Mouse (Mus musculus) limb, embryonic 12.5 days (tissue): ENCODE measurements around the gene Zfp583. TPM values are rescaled to one million over a fixed set of nuclear protein-coding genes. Genes with fewer than 3 reads are reported as not detected.
"Not testable (repeated sequence)": the region's sequence is repeated elsewhere in the genome, so short reads cannot be mapped to it uniquely, and the experiment has no call there.

ENCODE experiments used
- ATAC-seq: fragments of 200-750 bp; cut with Nextera tagmentation; 2 replicates; pipeline ENCODE4 v1.8.0; 2017; ENCODE audit warnings: low read depth, moderate TSS enrichment; ENCODE audit not compliant: insufficient number of reproducible peaks, insufficient read depth, low FRiP score, low TSS enrichment
- H3K27ac ChIP-seq: fragments of 300-500 bp; sonication (generic); 2 replicates; pipeline ENCODE4 v1.5.1; 2016; ENCODE audit warnings: mild to moderate bottlenecking, moderate library complexity
- H3K27me3 ChIP-seq: fragments of 300-500 bp; sonication (generic); 2 replicates; pipeline ENCODE4 v1.6.1; 2016; ENCODE audit warnings: mild to moderate bottlenecking, moderate library complexity
- H3K36me3 ChIP-seq: fragments of 300-500 bp; sonication (generic); 2 replicates; pipeline ENCODE4 v1.6.1; 2016; ENCODE audit warnings: mild to moderate bottlenecking, moderate library complexity
- H3K4me1 ChIP-seq: fragments of 300-500 bp; sonication (generic); replicated peaks from 2 replicates; pipeline ENCODE4 v1.6.1; 2016
- H3K4me2 ChIP-seq: fragments of 300-500 bp; sonication (generic); 2 replicates; pipeline ENCODE4 v1.6.1; 2016; ENCODE audit warnings: mild to moderate bottlenecking, moderate library complexity
- H3K4me3 ChIP-seq: fragments of 300-500 bp; sonication (generic); replicated peaks from 2 replicates; pipeline ENCODE4 v1.5.1; 2016; ENCODE audit warnings: mild to moderate bottlenecking
- H3K9ac ChIP-seq: fragments of 300-500 bp; sonication (generic); replicated peaks from 2 replicates; pipeline ENCODE4 v1.6.1; 2016; ENCODE audit warnings: mild to moderate bottlenecking, moderate library complexity
- H3K9me3 ChIP-seq: fragments of 300-500 bp; sonication (generic); 2 replicates; pipeline ENCODE4 v1.6.1; 2016; ENCODE audit warnings: mild to moderate bottlenecking, moderate library complexity
- WGBS: fragments of 180-500 bp; shearing (Covaris S2); methylation state at CpG from one replicate; pipeline ENCODE4 v1.1.7; 2016; 5-methylcytosine and 5-hydroxymethylcytosine counted together
- polyA plus RNA-seq: library from polyadenylated mRNA; unstranded; fragments of >200 nt; fragmentation: Nextera tagmentation; extraction: Ambion mirVana; gene quantifications from 2 replicates; pipeline ENCODE4 v1.2.1, GENCODE M21; 2016

The Zfp583 gene
- 8.2 and 8.8 TPM in 2 replicates for polyA plus RNA-seq

DNA sequence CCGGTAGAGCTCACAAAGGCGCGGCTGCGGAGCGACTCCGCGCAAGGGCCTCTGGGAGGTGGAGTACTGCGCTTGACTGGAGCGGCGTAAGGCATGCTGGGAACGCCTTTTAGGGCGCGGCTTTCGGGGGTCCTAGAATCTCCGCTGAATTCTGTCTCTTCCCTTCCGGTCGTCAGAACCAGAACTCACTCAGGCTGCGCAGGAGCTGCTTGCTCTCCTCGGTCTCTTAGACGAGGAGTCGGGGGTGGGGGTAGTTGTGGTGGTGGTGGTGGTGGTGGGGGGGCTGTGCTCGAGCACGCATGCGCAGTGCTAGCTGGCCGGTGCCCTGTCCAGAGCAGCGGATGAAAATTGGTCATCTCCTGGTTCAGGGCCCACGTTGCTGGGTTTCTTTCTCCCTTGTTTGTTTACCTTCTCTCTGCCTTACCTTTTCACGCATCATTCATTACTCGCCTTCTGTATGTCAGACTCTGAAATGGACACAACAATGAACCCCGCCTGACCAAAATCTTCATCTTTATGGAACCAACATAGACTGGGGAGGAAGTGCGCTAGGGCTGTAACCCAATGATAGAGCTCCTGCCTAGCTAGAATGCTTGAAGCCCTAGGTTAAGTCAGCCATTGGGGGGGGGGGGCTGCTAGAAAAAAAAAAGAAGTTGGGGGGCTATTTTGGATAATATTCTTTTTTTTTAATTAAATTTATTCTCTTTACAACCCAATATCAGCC, at the start of gene Zfp583:
Gene Zfp583 (minus strand): TSS at position 53 of the 724 bp plus-strand sequence.
- 4% methylated on average over 31 of the region's 31 CpGs for WGBS
- Histone ChIP-seq H3K9ac (peak within 1 kb of the TSS; percentile 77), H3K4me1 (peaks cover 8% of the 10 kb centered on the region), H3K36me3 (peaks cover 17% of the 10 kb centered on the region), H3K4me3 (peak within 1 kb of the TSS; percentile 58), H3K4me2 (peak within 1 kb of the TSS; percentile 72), H3K27me3 (no peaks in the 10 kb centered on the region), H3K9me3 (no peaks in the 10 kb centered on the region), H3K27ac (peak within 1 kb of the TSS; percentile 81)
- ATAC-seq: peak; percentile 85

DNA sequence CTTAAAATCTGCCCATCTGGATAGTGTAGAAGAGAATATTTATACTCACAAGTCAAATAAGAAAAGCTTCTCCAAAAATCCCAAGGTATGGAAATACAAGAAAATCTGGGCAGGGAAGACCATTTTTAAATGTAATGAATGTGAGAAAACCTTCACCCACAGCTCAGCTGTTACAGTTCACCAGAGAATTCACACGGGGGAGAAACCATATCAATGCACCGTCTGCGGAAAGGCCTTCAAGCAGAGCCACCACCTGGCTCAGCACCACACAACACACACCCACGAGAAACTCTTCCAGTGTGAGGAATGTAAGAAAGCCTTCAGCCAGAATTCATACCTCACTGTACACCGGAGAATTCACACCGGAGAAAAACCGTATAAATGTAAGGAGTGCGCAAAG, 47.4 kb upstream of the Zfp583 start:
- no peak overlapping the region for H3K9ac ChIP-seq
- no peak overlapping the region for H3K27ac ChIP-seq
- H3K27me3 ChIP-seq: no peaks in the 10 kb centered on the region
- no peak for ATAC-seq
- no peaks in the 10 kb centered on the region for H3K9me3 ChIP-seq
- 91% methylated on average over 8 of the region's 8 CpGs for WGBS
- no peaks in the 10 kb centered on the region; the same call in 1 of the 2 replicates for H3K4me1 ChIP-seq
- no peak overlapping the region for H3K4me3 ChIP-seq
- no peak overlapping the region for H3K4me2 ChIP-seq
- peaks cover 4% of the 10 kb centered on the region; the same call in 1 of the 2 replicates for H3K36me3 ChIP-seq

DNA sequence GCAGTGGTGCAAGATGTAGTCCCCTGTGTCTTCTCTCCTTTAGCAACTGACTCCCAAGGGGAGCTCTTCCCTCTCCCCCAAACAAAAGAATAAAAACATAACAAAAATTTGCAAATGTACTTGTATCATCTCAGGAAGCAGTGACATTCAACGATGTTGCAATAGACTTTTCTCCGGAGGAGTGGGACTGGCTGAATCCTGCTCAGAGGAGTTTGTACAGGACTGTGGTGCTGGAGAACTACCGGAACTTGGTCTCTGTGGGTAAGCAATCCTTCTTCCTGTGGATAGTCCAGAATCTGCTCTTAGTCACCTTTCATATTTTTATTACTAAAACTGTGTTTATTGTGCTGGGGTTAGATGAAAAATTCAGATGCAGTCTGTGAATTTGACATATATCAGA, 41.9 kb upstream of the Zfp583 start:
- Histone ChIP-seq H3K4me3 (no peak overlapping the region), H3K27me3 (no peaks in the 10 kb centered on the region), H3K36me3 (no peaks in the 10 kb centered on the region), H3K9me3 (no peaks in the 10 kb centered on the region), H3K27ac (no peak overlapping the region), H3K9ac (no peak overlapping the region), H3K4me1 (no peaks in the 10 kb centered on the region), H3K4me2 (no peak overlapping the region)
- WGBS: 92% methylated on average over 3 of the region's 3 CpGs
- ATAC-seq: no peak

DNA sequence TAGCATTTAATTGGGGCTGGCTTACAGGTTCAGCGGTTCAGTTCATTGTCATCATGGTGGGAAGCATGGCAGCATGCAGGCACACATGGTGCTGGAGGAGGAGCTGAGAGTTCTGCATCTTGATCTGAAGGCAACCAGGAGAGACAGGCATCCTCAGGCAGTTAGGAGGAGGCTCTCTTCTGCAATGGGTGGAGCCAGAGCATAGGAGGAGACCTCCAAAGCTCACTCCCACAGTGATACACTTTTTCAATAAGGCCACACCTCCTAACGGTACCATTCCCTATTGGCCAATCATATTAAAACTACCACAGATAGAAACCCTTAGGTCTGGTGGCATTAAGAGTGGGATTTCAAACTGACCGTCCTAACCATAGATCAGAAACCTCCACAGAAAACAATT, 38.4 kb upstream of the Zfp583 start:
- Histone ChIP-seq H3K4me2 (no peak overlapping the region), H3K36me3 (no peaks in the 10 kb centered on the region), H3K4me1 (no peaks in the 10 kb centered on the region), H3K9me3 (no peaks in the 10 kb centered on the region), H3K27me3 (no peaks in the 10 kb centered on the region), H3K27ac (no peak overlapping the region), H3K9ac (no peak overlapping the region), H3K4me3 (no peak overlapping the region)
- ATAC-seq: no peak
- WGBS: 81% methylated on average over 3 of the region's 3 CpGs

DNA sequence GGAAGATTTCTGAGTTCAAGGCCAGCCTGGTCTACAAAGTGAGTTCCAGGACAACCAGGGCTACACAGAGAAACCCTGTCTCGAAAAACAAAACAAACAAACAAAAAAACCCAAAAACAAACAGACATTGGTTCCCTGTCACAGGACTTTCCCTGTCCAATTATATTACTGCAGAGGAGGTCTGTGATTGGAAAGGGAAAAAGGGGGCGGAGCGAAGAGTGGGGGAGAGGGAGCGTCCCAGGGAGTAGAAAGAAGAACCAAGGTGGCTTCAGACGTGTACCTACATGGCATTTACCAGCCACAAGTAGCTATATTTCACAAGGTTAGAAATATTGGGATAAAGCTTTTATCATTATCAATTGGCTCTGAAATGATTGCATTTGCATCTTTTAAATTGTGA, 37.1 kb upstream of the Zfp583 start:
- ATAC-seq, H3K36me3 ChIP-seq, H3K4me2 ChIP-seq, H3K9ac ChIP-seq, H3K4me1 ChIP-seq, H3K9me3 ChIP-seq, H3K27me3 ChIP-seq, H3K27ac ChIP-seq, H3K4me3 ChIP-seq: not testable (repeated sequence)
- WGBS: 81% methylated on average over 5 of the region's 5 CpGs

DNA sequence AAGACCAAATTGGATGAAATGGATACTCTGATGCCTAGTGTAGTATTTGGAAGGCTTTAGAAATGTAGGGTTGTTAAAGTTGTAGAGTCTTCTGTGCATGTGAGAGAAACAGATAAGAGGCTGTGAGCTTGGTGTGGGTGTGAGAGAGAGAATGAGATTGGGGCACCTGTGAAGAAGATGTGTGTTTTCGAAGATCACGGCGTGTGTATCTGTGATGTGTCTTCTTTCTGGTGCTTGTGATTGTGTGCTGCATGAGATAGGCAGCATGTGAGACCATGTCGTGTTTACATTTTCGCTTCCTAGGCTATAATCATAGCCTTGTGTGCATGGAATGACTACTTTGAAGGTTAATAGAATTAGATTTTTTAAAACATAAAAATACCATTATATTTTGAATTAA, 36.1 kb upstream of the Zfp583 start:
- 86% methylated on average over 5 of the region's 5 CpGs for WGBS
- H3K36me3 ChIP-seq: no peaks in the 10 kb centered on the region
- no peak overlapping the region for H3K4me3 ChIP-seq
- peaks cover 6% of the 10 kb centered on the region; the same call in 1 of the 2 replicates for H3K4me1 ChIP-seq
- H3K9me3 ChIP-seq: no peaks in the 10 kb centered on the region
- no peak for ATAC-seq
- no peak overlapping the region for H3K9ac ChIP-seq
- no peak overlapping the region for H3K4me2 ChIP-seq
- H3K27me3 ChIP-seq: no peaks in the 10 kb centered on the region
- no peak overlapping the region for H3K27ac ChIP-seq

DNA sequence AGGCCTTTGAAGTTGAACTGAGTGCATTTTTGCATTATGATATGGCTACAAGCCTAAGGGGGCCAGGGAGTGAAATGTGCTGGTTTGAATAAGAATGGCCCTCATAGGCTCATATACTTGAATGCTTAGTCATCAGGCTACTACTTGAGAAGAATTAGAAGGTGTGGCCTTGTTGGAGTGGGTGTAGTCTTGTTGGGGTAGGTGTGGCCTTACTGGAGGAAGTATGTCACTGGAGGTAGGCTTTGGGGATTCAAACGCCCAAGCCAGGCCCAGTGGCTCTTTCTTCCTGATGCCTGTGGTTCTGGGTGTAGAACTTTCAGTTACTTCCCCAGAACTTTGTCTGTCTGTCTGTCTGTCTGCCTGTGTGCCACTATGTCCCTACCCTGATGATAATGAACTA, 33.7 kb upstream of the Zfp583 start:
- H3K4me2 ChIP-seq: no peak overlapping the region
- H3K4me3 ChIP-seq: no peak overlapping the region
- peaks cover 6% of the 10 kb centered on the region; the same call in 1 of the 2 replicates for H3K4me1 ChIP-seq
- no peaks in the 10 kb centered on the region for H3K27me3 ChIP-seq
- H3K27ac ChIP-seq: no peak overlapping the region
- no peak overlapping the region for H3K9ac ChIP-seq
- H3K9me3 ChIP-seq: no peaks in the 10 kb centered on the region
- no peaks in the 10 kb centered on the region for H3K36me3 ChIP-seq
- 50% methylated on average over 1 of the region's 1 CpGs for WGBS
- no peak for ATAC-seq

DNA sequence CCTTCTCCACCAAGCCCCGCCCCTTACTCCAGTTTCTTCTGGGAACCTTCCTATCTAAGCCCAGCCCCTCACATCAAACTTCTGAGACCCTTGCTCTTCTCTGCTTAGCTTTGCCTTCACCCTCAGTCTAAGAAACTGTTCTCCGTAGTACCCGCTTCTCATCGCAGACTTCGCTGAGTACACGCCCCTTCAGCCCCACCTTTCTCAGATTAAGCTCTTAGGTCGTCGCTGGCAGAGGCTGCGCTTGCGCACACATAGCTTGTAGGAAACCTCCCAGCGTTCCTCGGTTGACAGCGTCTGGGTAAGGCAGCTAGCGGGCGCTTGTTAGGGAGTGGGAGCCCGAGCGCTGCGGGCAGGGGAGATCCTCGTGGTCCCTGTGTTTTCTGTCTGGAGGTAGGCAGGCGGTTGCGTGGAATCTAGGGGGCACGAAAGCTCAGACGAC, 32.0 kb upstream of the Zfp583 start, which contains the start of gene Zfp78:
Gene Zfp78 (plus strand): TSS at position 234 of the 442 bp plus-strand sequence.
- Histone ChIP-seq H3K4me3 (peak within 1 kb of the TSS; percentile 51), H3K9me3 (no peaks in the 10 kb centered on the region), H3K4me2 (peak within 1 kb of the TSS; percentile 64), H3K9ac (peak within 1 kb of the TSS; percentile 57), H3K4me1 (peaks cover 6% of the 10 kb centered on the region; the same call in 1 of the 2 replicates), H3K27me3 (no peaks in the 10 kb centered on the region), H3K27ac (peak within 1 kb of the TSS; percentile 86), H3K36me3 (no peaks in the 10 kb centered on the region)
- ATAC-seq: peak; percentile 80
- WGBS: under 1% methylated on average over 23 of the region's 23 CpGs

DNA sequence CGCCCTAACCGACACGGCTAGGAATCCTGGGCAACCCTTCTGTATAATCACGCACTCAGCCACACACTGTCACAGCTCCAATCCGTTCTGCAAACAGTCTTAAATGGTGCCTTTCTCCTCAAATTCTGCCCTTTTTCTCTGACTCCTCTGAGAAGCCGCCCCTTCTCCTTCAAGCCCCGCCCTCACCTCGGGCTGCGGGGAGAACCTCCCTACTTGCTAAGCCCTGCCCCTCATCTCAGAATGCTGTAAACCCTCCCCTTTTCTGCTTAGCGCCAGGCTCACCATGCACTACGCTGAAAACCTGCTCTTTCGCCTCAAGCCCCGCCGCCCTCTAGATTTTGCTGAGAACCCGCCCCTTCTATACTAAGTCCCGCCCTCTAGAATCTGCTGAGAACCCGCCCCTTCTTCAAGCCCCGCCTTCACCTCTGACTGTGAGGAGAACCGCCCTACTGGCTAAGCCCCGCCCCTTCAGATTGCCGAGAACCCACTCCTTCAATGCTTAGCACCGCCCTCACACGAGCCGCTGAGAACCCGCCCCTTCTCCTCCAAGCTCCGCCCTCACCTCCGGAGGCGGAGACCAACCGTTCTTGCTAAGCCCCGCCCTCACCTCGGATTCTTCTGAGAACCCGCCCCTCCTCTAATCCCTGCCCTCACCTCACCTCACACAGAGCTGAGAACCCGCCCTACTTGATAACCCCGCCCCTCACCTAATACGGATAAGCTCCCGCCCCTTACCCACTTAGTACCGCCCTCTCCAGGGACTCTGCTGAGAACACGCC, 31.4 kb upstream of the Zfp583 start:
- Histone ChIP-seq H3K9me3 (no peaks in the 10 kb centered on the region), H3K4me3 (peak overlapping the region; percentile 51), H3K4me1 (peaks cover 6% of the 10 kb centered on the region; the same call in 1 of the 2 replicates), H3K9ac (peak overlapping the region; percentile 57), H3K4me2 (peak overlapping the region; percentile 64), H3K27ac (peak overlapping the region; percentile 86), H3K27me3 (no peaks in the 10 kb centered on the region), H3K36me3 (no peaks in the 10 kb centered on the region)
- WGBS: under 1% methylated on average over 38 of the region's 38 CpGs
- ATAC-seq: peak; percentile 90

DNA sequence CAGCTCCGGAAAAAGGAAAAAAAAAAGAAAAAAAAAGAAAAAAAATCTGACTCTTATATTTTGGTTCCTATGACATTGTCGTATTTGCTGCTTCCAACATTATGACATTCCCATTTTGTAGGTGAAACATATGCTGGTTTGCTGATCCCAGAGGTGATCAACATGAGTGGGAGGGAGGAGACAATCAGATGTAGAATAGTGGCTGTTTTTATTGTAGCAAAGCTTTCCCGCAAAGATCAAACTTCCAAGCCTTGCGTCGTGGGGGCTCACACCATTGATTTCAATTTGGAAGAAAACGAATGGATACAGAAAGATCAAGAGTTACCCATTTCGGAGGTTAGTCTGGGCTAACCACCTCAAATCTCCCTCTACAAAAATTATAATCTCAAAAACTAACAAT, 30.7 kb upstream of the Zfp583 start:
- Histone ChIP-seq H3K9ac (peak overlapping the region; percentile 52), H3K27me3 (no peaks in the 10 kb centered on the region), H3K4me1 (peaks cover 6% of the 10 kb centered on the region; the same call in 1 of the 2 replicates), H3K27ac (peak overlapping the region; percentile 83), H3K9me3 (no peaks in the 10 kb centered on the region), H3K36me3 (no peaks in the 10 kb centered on the region), H3K4me2 (peak overlapping the region; percentile 64), H3K4me3 (peak overlapping the region; percentile 51)
- no peak for ATAC-seq
- WGBS: 30% methylated on average over 7 of the region's 7 CpGs

DNA sequence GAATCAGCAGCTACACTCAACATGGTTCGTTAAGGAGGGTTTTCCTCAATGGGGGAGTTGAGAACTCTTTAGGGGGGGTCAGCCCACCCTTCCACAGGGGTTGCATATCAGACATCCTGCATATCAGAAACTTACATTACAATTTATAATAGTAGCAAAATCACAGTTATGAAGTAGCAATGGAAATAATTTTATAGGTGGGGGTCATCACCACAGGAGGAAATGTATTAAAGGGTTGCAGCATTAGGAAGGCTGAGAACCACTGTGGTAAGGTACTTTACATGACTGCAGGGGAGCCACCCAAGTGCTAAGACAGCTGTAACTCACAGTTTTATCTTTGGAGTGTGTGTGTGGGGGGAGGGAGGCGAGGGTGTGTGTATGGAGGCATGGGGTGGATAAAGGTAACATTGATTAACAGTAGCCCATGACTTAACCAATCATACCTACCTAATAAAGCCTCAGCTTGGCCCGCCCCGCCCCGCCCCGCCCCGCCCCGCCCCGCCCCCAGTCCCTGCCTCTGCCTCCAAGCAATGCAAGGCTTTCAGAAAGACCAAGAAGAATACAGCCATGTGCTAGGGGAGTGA, 29.5 kb upstream of the Zfp583 start:
- WGBS: 7% methylated on average over 9 of the region's 9 CpGs
- no peak for ATAC-seq
- H3K36me3 ChIP-seq: no peaks in the 10 kb centered on the region

More for the DNA sequence above, 29.5 kb upstream of the Zfp583 start:
- Histone ChIP-seq H3K27ac (no peak overlapping the region), H3K4me1 (peaks cover 6% of the 10 kb centered on the region; the same call in 1 of the 2 replicates), H3K4me2 (no peak overlapping the region), H3K4me3 (no peak overlapping the region), H3K27me3 (no peaks in the 10 kb centered on the region), H3K9ac (no peak overlapping the region), H3K9me3 (no peaks in the 10 kb centered on the region)
